In genomic region chr8:124182224-124182623, GRCm38 (mm10) we compare ENCODE assay signal across 8 mouse cellular contexts. TPM values are rescaled to one million over a fixed set of nuclear protein-coding genes. Genes with fewer than 3 reads are reported as not detected.
DNase-seq lines count a peak whose midpoint lies in the region; ATAC-seq and TF ChIP-seq lines count a peak whose summit lies in the region.

No protein-coding gene starts in this region.

- intact Hi-C loops in gastrocnemius, adult 2 months (cut with DNase I), result loop anchor here (5.0 kb wide), 1 partner anchor 90 kb away; no protein-coding TSS in a partner anchor
- intact Hi-C loops in left cerebral cortex, postnatal 14 days (cut with DNase I), result no loop called here

- no peak for ATAC-seq in inflammation-experienced regulatory T-cells, adult 6 months
- no peak for ATAC-seq in megakaryocyte progenitor cell, adult 5-6 weeks (replicated peaks; ENCODE audit: poor library complexity)

- TF ChIP-seq CTCF in gastrocnemius, adult 2 months (IDR thresholded peaks at IDR 0.05), result no peak

- H3K27ac ChIP-seq in gastrocnemius, adult 2 months, result peak overlapping the region; percentile 38; the same call in 1 of the 2 replicates

- H3K4me3 ChIP-seq in gastrocnemius, adult 2 months, result no peak overlapping the region

- DNase-seq in gastrocnemius, adult 2 months, result peak; percentile 24
- DNase-seq in gastrocnemius, postnatal 10 days, result no peak
- peak; percentile 49 to 52 for DNase-seq in right cerebral cortex, adult 2 months (ENCODE audit: low spot score in 2 of 2)
- no peak for DNase-seq in right cerebral cortex, postnatal 14 days
- DNase-seq in left cerebral cortex, postnatal 14 days (ENCODE audit: low spot score in 2 of 2), result peak; percentile 37 to 65
- DNase-seq in spleen, adult 12 weeks (ENCODE audit: low spot score), result no peak

RNA-seq across cellular contexts. Expression of gene Galnt2, which starts 49.0 kb away (rescaled TPM):
- 10 to 100 TPM; 35.6 to 37.2 TPM for total RNA-seq in gastrocnemius, adult 2 months (2021)
- 10 to 100 TPM; 40.8 to 46.3 TPM for total RNA-seq in gastrocnemius, postnatal 10 days (2021)
- total RNA-seq in left cerebral cortex, postnatal 14 days (2021), result 10 to 100 TPM; 67.2 to 70.3 TPM
- 10 to 100 TPM; 14.8 to 39.1 (median 20.4) TPM for polyA plus RNA-seq in inflammation-experienced regulatory T-cells, adult 6 months (2017; shearing (Covaris generic))
- total RNA-seq in megakaryocyte progenitor cell, adult 5-6 weeks (2015), result 50.8 and 51.2 TPM in 2 replicates
- total RNA-seq in megakaryocyte progenitor cell, adult 5-6 weeks (2017), result 20.9 and 36.1 TPM in 2 replicates

Comparison
In these comparisons a context has a peak if more than half of its experiments do, and no peak if none do; other contexts are left out.
1. DNase-seq: peak in gastrocnemius, adult 2 months (single experiment), right cerebral cortex, adult 2 months (2 of 2) and left cerebral cortex, postnatal 14 days (2 of 2); none in gastrocnemius, postnatal 10 days (single experiment), right cerebral cortex, postnatal 14 days (single experiment) and spleen, adult 12 weeks (single experiment).